Mouse (Mus musculus) liver, postnatal 0 days (tissue): Measurements from ENCODE around the gene Dnm1. TPM values are rescaled to one million over a fixed set of nuclear protein-coding genes. Genes with fewer than 3 reads are reported as not detected.

Experiments
- ATAC-seq: fragments of 200-750 bp; cut with Nextera tagmentation; 2 replicates; pipeline ENCODE4 v1.8.0; 2017; ENCODE audit warnings: mild to moderate bottlenecking, moderate library complexity
- DNase-seq: peaks from one replicate; pipeline ENCODE4 v3.0.0-alpha.2; 2016
- H3K27ac ChIP-seq: fragments of 300-500 bp; sonication (generic); 2 replicates; pipeline ENCODE4 v1.5.1; 2014; ENCODE audit warnings: antibody characterized with exemption, moderate library complexity, mild to moderate bottlenecking, low read depth
- H3K27me3 ChIP-seq: fragments of 300-500 bp; sonication (generic); 2 replicates; pipeline ENCODE4 v1.6.1; 2014; ENCODE audit warnings: low read length, control low read depth, mixed read lengths; ENCODE audit not compliant: insufficient read depth
- H3K36me3 ChIP-seq: fragments of 300-500 bp; sonication (generic); replicated peaks from 2 replicates; pipeline ENCODE4 v1.6.1; 2014; ENCODE audit warnings: mild to moderate bottlenecking, control low read depth, low read length, moderate library complexity, mixed read lengths; ENCODE audit not compliant: insufficient read depth
- H3K4me1 ChIP-seq: fragments of 300-500 bp; sonication (generic); 2 replicates; pipeline ENCODE4 v1.6.1; 2014; ENCODE audit warnings: antibody characterized with exemption, mild to moderate bottlenecking, control low read depth; ENCODE audit not compliant: insufficient read depth
- H3K4me2 ChIP-seq: fragments of 300-500 bp; sonication (generic); 2 replicates; pipeline ENCODE4 v1.6.1; 2014; ENCODE audit warnings: low read depth, mild to moderate bottlenecking, low read length, moderate library complexity, mixed read lengths
- H3K4me3 ChIP-seq: fragments of 300-500 bp; sonication (generic); 2 replicates; pipeline ENCODE4 v1.5.1; 2014; ENCODE audit warnings: low read depth, low read length
- H3K9ac ChIP-seq: fragments of 300-500 bp; sonication (generic); replicated peaks from 2 replicates; pipeline ENCODE4 v1.6.1; 2014; ENCODE audit warnings: mild to moderate bottlenecking, moderate library complexity
- H3K9me3 ChIP-seq: fragments of 300-500 bp; sonication (generic); 2 replicates; pipeline ENCODE4 v1.6.1; 2016; ENCODE audit warnings: mild to moderate bottlenecking, control low read depth, low read length, mixed read lengths
- CTCF ChIP-seq: sonication (generic); IDR thresholded peaks from 2 replicates; pipeline ENCODE4 v1.5.1; 2016; ENCODE audit warnings: antibody characterized with exemption, low read depth
- EP300 ChIP-seq: IDR thresholded peaks from 2 replicates; pipeline ENCODE4 v1.6.1; 2016; ENCODE audit warnings: antibody characterized with exemption, low read depth, mild to moderate bottlenecking
- WGBS: fragments of 180-500 bp; shearing (Covaris S2); extraction: QIAGEN DNeasy Blood & Tissue Kit; methylation state at CpG from one replicate; pipeline ENCODE4 v1.1.7; 2014; ENCODE audit not compliant: insufficient replicate concordance; 5-methylcytosine and 5-hydroxymethylcytosine counted together
- polyA plus RNA-seq: library from polyadenylated mRNA; unstranded; fragments of >200 nt; fragmentation: Nextera tagmentation; extraction: Ambion mirVana; gene quantifications from 2 replicates; pipeline ENCODE4 v1.2.1, GENCODE M21; 2015

The Dnm1 gene
- polyA plus RNA-seq, 1 experiment from 2014 or later: 0.25 TPM

- H3K36me3 ChIP-seq: peaks cover 34% of the 10 kb centered on the region
- H3K27ac ChIP-seq: no peak overlapping the region
- H3K4me2 ChIP-seq: no peak overlapping the region
- 78% methylated on average over 7 of the region's 7 CpGs for WGBS
- H3K9ac ChIP-seq: no peak overlapping the region
- H3K4me3 ChIP-seq: no peak overlapping the region
- H3K27me3 ChIP-seq: no peaks in the 10 kb centered on the region
- DNase-seq (no peak), ATAC-seq (no peak)
- H3K9me3 ChIP-seq: no peaks in the 10 kb centered on the region
- peaks cover 19% of the 10 kb centered on the region for H3K4me1 ChIP-seq
- TF ChIP-seq EP300: no peak
- TF ChIP-seq CTCF: no peak
These were observed 26.9 kb upstream of the Dnm1 start for GRCm38 (mm10) chr2:32380001-32380500.

- TF ChIP-seq CTCF (no peak), EP300 (no peak)
- H3K9me3 ChIP-seq: no peaks in the 10 kb centered on the region
- ATAC-seq (no peak), DNase-seq (no peak)
- H3K27me3 ChIP-seq: no peaks in the 10 kb centered on the region
- H3K4me3 ChIP-seq: no peak overlapping the region
- peaks cover 14% of the 10 kb centered on the region for H3K4me1 ChIP-seq
- H3K4me2 ChIP-seq: no peak overlapping the region
- H3K9ac ChIP-seq: no peak overlapping the region
- 87% methylated on average over 10 of the region's 10 CpGs for WGBS
- H3K27ac ChIP-seq: no peak overlapping the region
- peaks cover 54% of the 10 kb centered on the region for H3K36me3 ChIP-seq
These were observed 23.8 kb upstream of the Dnm1 start for GRCm38 (mm10) chr2:32376963-32377362.

DNA sequence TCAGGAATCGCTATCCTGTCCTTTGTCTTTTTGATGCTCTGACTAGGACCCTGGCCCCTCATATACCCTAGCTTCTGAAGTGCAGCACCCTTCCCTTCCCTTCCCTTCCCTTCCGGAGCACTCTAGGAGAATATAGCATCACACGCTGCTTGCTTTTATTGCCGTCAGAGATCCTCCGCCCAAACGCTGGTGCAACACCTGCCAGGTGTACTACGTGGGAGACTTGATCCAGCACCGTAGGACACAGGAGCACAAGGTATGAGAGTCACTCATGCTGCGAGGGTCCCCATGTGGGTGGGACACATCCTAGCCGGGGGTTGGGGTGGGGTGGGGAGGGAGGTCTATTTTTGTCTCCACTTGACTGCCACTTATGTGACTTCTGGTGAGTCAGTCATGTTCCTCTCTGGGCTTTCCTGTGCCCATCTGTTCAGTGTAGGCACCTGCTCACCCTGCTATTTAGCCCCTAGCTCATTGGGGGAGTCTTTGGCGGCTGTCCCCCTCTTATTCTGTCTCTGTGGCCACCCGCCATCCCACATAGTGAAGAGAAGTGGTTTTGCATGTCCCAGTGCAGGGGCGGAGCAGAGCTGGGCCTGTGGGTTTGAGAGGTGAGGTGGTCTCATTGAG is 22.3 kb upstream of the Dnm1 start:
- no peak for TF ChIP-seq CTCF
- no peak for TF ChIP-seq EP300
- 86% methylated on average over 13 of the region's 13 CpGs for WGBS
- no peaks in the 10 kb centered on the region for H3K4me1 ChIP-seq
- no peak overlapping the region for H3K4me3 ChIP-seq
- no peak overlapping the region for H3K27ac ChIP-seq
- peaks cover 70% of the 10 kb centered on the region for H3K36me3 ChIP-seq
- H3K9ac ChIP-seq: no peak overlapping the region
- no peaks in the 10 kb centered on the region for H3K9me3 ChIP-seq
- no peak for DNase-seq
- ATAC-seq: no peak
- no peaks in the 10 kb centered on the region for H3K27me3 ChIP-seq
- no peak overlapping the region for H3K4me2 ChIP-seq

DNA sequence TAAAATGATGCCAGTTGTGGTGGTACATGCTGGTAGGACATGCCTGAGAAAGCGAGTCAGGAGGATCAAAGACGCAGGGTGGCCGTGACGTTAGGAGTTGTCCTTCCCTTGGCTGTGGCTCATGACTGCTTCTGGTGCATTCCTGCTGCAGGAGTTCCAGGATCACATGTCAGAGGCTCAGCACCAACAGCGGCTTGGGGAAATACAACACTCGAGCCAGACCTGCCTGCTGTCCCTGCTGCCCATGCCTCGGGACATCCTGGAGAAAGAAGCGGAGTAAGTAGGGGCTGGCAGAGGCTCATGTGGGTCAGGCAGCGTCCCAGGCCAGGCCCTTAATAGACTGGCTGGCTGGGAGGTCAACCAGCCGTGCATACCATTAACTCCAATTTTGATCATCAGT is 21.1 kb upstream of the Dnm1 start:
- peaks cover 82% of the 10 kb centered on the region for H3K36me3 ChIP-seq
- H3K9me3 ChIP-seq: no peaks in the 10 kb centered on the region
- WGBS: 86% methylated on average over 10 of the region's 10 CpGs
- no peak overlapping the region for H3K27ac ChIP-seq
- ATAC-seq (no peak), DNase-seq (no peak)
- H3K27me3 ChIP-seq: no peaks in the 10 kb centered on the region
- H3K4me2 ChIP-seq: no peak overlapping the region
- TF ChIP-seq EP300 (no peak), CTCF (no peak)
- H3K4me3 ChIP-seq: no peak overlapping the region
- no peak overlapping the region for H3K9ac ChIP-seq
- H3K4me1 ChIP-seq: no peaks in the 10 kb centered on the region

GRCm38 (mm10) chr2:32367315-32367714 is 14.2 kb upstream of the Dnm1 start:
- H3K36me3 ChIP-seq: peaks cover 56% of the 10 kb centered on the region
- H3K27me3 ChIP-seq: no peaks in the 10 kb centered on the region
- WGBS: 87% methylated on average over 5 of the region's 5 CpGs
- no peaks in the 10 kb centered on the region for H3K9me3 ChIP-seq
- peaks cover 12% of the 10 kb centered on the region for H3K4me1 ChIP-seq
- no peak overlapping the region for H3K9ac ChIP-seq
- no peak overlapping the region for H3K27ac ChIP-seq
- H3K4me2 ChIP-seq: no peak overlapping the region
- no peak overlapping the region for H3K4me3 ChIP-seq
- ATAC-seq: no peak
- no peak for DNase-seq
- TF ChIP-seq EP300 (no peak), CTCF (no peak)

- Histone ChIP-seq H3K9ac (no peak overlapping the region; the same call in 1 of the 2 replicates), H3K4me3 (peak overlapping the region; percentile 73; the same call in 1 of the 2 replicates), H3K4me1 (peaks cover 27% of the 10 kb centered on the region), H3K27ac (peak overlapping the region; percentile 91; the same call in 1 of the 2 replicates), H3K9me3 (no peaks in the 10 kb centered on the region), H3K36me3 (peaks cover 27% of the 10 kb centered on the region), H3K27me3 (no peaks in the 10 kb centered on the region), H3K4me2 (peak overlapping the region; percentile 80)
- ATAC-seq: no peak
- no peak for DNase-seq
- WGBS: 60% methylated on average over 8 of the region's 8 CpGs
- TF ChIP-seq CTCF: no peak
These were observed 11.0 kb upstream of the Dnm1 start for GRCm38 (mm10) chr2:32364121-32364520.
